Comparison of ENCODE assay signal across 17 mouse cellular contexts in the genomic region with DNA sequence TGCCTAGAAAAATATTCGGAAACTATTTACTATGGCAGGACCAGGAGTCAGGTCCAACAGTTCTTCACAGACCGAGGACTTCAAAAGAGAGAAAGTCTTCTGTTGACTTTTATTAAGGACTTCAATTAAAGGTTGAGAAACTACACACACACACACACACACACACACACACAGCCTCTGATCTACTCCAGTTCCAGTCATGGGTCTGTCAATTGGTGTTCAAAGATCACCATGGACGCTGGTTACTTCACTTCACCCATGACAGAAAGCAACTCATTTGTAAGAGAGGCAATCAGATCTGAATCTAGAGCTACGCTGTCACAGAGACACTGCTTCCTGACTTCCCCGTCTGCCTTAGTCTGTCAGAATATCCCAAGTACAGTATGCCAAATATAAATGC. TPM values are rescaled to one million over a fixed set of nuclear protein-coding genes. Genes with fewer than 3 reads are reported as not detected.
DNase-seq lines count a peak whose midpoint lies in the region; ATAC-seq and TF ChIP-seq lines count a peak whose summit lies in the region.
"Had no signal": no experiment of that assay in that cellular context is flagged by ENCODE, and none has a peak within 500 bp of the region (broad histone marks: within the 10 kb centered on the region; RNA-seq: fewer than 3 reads in every experiment).

No protein-coding gene starts in this region.

- no peaks in the 10 kb centered on the region for H3K27me3 ChIP-seq in forebrain, embryonic 15.5 days
- no peaks in the 10 kb centered on the region for H3K27me3 ChIP-seq in forebrain, embryonic 11.5 days (ENCODE audit: control insufficient read depth, insufficient read depth, low read length)
- H3K27me3 ChIP-seq in kidney, adult 2 months (replicated peaks; ENCODE audit: control insufficient read depth, insufficient read depth, low read length) = no peaks in the 10 kb centered on the region
- no peaks in the 10 kb centered on the region for H3K27me3 ChIP-seq in lung, embryonic 16.5 days (ENCODE audit: control insufficient read depth, insufficient read depth, low read depth, low read length)
- H3K27me3 ChIP-seq in midbrain, embryonic 10.5 days (ENCODE audit: low read depth, poor library complexity, severe bottlenecking) = peaks cover 26% of the 10 kb centered on the region
- H3K27me3 ChIP-seq: CH12.LX; embryonic facial prominence, embryonic 15.5 days; neural tube, embryonic 13.5 days had no signal

- WGBS in forebrain, embryonic 15.5 days = 56% methylated on average over 5 of the region's 5 CpGs
- 78% methylated on average over 5 of the region's 5 CpGs for WGBS in forebrain, embryonic 11.5 days
- 35% methylated on average over 5 of the region's 5 CpGs for WGBS in kidney, adult 2 months
- 35% methylated on average over 5 of the region's 5 CpGs for WGBS in lung, embryonic 16.5 days
- 85% methylated on average over 5 of the region's 5 CpGs for WGBS in midbrain, embryonic 10.5 days

- DNase-seq in forebrain, embryonic 11.5 days (ENCODE audit: low spot score) = no peak
- DNase-seq in kidney, adult 2 months = peak; percentile 50
- DNase-seq in kidney, adult 8-10 months = no peak
- DNase-seq in lung, adult 18-20 months = no peak
- no peak for DNase-seq in left cerebral cortex, postnatal 25 days (ENCODE audit: low spot score in 2 of 2)
- no peak for DNase-seq in midbrain, embryonic 10.5 days (ENCODE audit: low spot score)
- DNase-seq: cerebellum, adult 2 months; gastrocnemius, postnatal 36 days; right cerebral cortex, postnatal 4 days; thymus, postnatal 14 days had no signal

- TF ChIP-seq POLR2A in kidney, adult 2 months (IDR thresholded peaks at IDR 0.05; ENCODE audit: low read depth, low read length) = no peak

- no peak overlapping the region for H3K9ac ChIP-seq in forebrain, embryonic 15.5 days (replicated peaks)
- H3K9ac ChIP-seq in forebrain, embryonic 11.5 days (ENCODE audit: low read length) = no peak overlapping the region
- H3K9ac ChIP-seq in lung, embryonic 16.5 days (ENCODE audit: low read length) = no peak overlapping the region
- H3K9ac ChIP-seq: embryonic facial prominence, embryonic 15.5 days; neural tube, embryonic 13.5 days had no signal

- no peaks in the 10 kb centered on the region for H3K36me3 ChIP-seq in forebrain, embryonic 15.5 days
- no peaks in the 10 kb centered on the region for H3K36me3 ChIP-seq in forebrain, embryonic 11.5 days (ENCODE audit: control insufficient read depth, insufficient read depth, low read length)
- H3K36me3 ChIP-seq in kidney, adult 2 months (ENCODE audit: control insufficient read depth, insufficient read depth, low read length) = no peaks in the 10 kb centered on the region
- no peaks in the 10 kb centered on the region for H3K36me3 ChIP-seq in lung, embryonic 16.5 days (ENCODE audit: control insufficient read depth, insufficient read depth, low read length)
- peaks cover 13% of the 10 kb centered on the region for H3K36me3 ChIP-seq in midbrain, embryonic 10.5 days
- H3K36me3 ChIP-seq: embryonic facial prominence, embryonic 15.5 days had no signal

- intact Hi-C loops in left cerebral cortex, postnatal 25 days (cut with DNase I) = loop anchor here (5.0 kb wide), 1 partner anchor 50 kb away; no protein-coding TSS in a partner anchor

- H3K4me3 ChIP-seq in forebrain, embryonic 15.5 days = no peak overlapping the region
- H3K4me3 ChIP-seq in forebrain, embryonic 11.5 days (ENCODE audit: low read depth, low read length) = no peak overlapping the region
- H3K4me3 ChIP-seq in kidney, adult 2 months (ENCODE audit: insufficient read depth, low read depth, low read length) = 0 out of 2 replicates have a peak overlapping the region, but pooled peaks have one; percentile 7
- H3K4me3 ChIP-seq in lung, embryonic 16.5 days (ENCODE audit: low read length) = no peak overlapping the region
- no peak overlapping the region for H3K4me3 ChIP-seq in midbrain, embryonic 10.5 days
- H3K4me3 ChIP-seq: embryonic facial prominence, embryonic 15.5 days; hindbrain, embryonic 10.5 days; neural tube, embryonic 13.5 days had no signal

- H3K4me2 ChIP-seq in forebrain, embryonic 15.5 days (replicated peaks) = no peak overlapping the region
- no peak overlapping the region for H3K4me2 ChIP-seq in forebrain, embryonic 11.5 days (ENCODE audit: low read depth, low read length, severe bottlenecking)
- H3K4me2 ChIP-seq in lung, embryonic 16.5 days (ENCODE audit: low read depth, low read length) = no peak overlapping the region
- H3K4me2 ChIP-seq: embryonic facial prominence, embryonic 15.5 days; neural tube, embryonic 13.5 days had no signal

- H3K9me3 ChIP-seq in forebrain, embryonic 15.5 days = no peaks in the 10 kb centered on the region
- no peaks in the 10 kb centered on the region for H3K9me3 ChIP-seq in forebrain, embryonic 11.5 days (ENCODE audit: control insufficient read depth, low read length)
- no peaks in the 10 kb centered on the region for H3K9me3 ChIP-seq in lung, embryonic 16.5 days (ENCODE audit: control insufficient read depth, low read length)
- H3K9me3 ChIP-seq in midbrain, embryonic 10.5 days (replicated peaks) = 0 out of 2 replicates have a peak, but pooled peaks cover 3% of the 10 kb centered on the region
- H3K9me3 ChIP-seq: embryonic facial prominence, embryonic 15.5 days; hindbrain, embryonic 10.5 days; neural tube, embryonic 13.5 days had no signal

- H3K27ac ChIP-seq in forebrain, embryonic 15.5 days (replicated peaks) = 0 out of 2 replicates have a peak overlapping the region, but pooled peaks have one; percentile 2
- no peak overlapping the region for H3K27ac ChIP-seq in forebrain, embryonic 11.5 days (ENCODE audit: low read depth, low read length)
- H3K27ac ChIP-seq in kidney, adult 2 months (ENCODE audit: insufficient read depth, low read depth, low read length) = peak overlapping the region; percentile 13
- no peak overlapping the region for H3K27ac ChIP-seq in lung, embryonic 16.5 days (ENCODE audit: low read length)
- H3K27ac ChIP-seq in midbrain, embryonic 10.5 days (replicated peaks) = no peak overlapping the region
- H3K27ac ChIP-seq: embryonic facial prominence, embryonic 15.5 days; hindbrain, embryonic 10.5 days; neural tube, embryonic 13.5 days had no signal

- no peak for TF ChIP-seq CTCF in kidney, adult 2 months (conservative IDR thresholded peaks at IDR 0.05; ENCODE audit: insufficient read depth, insufficient read length, low read depth, low read length)

- peaks cover 65% of the 10 kb centered on the region for H3K4me1 ChIP-seq in forebrain, embryonic 15.5 days
- peaks cover 18% of the 10 kb centered on the region for H3K4me1 ChIP-seq in forebrain, embryonic 11.5 days (replicated peaks; ENCODE audit: control insufficient read depth, insufficient read depth, low read length)
- peaks cover 40% of the 10 kb centered on the region for H3K4me1 ChIP-seq in kidney, adult 2 months (ENCODE audit: control insufficient read depth, insufficient read depth, low read length)
- peaks cover 57% of the 10 kb centered on the region for H3K4me1 ChIP-seq in lung, embryonic 16.5 days (replicated peaks; ENCODE audit: control insufficient read depth, insufficient read depth, low read length)
- H3K4me1 ChIP-seq in midbrain, embryonic 10.5 days = peaks cover 76% of the 10 kb centered on the region

- ATAC-seq in forebrain, embryonic 15.5 days (replicated peaks) = no peak
- no peak for ATAC-seq in forebrain, embryonic 11.5 days (replicated peaks; ENCODE audit: low FRiP score)
- 0 out of 2 replicates have a peak, but pooled peaks have one; percentile 24 for ATAC-seq in lung, embryonic 16.5 days (ENCODE audit: low read depth)
- ATAC-seq: forebrain, embryonic 16.5 days had no signal

RNA-seq across cellular contexts. Expression of a gene that starts 33.1 kb away (rescaled TPM):
- 43.8 and 44.7 TPM in 2 replicates for polyA plus RNA-seq in forebrain, embryonic 15.5 days (2015; fragmentation: Nextera tagmentation; extraction: Ambion mirVana)
- polyA plus RNA-seq in forebrain, embryonic 11.5 days (2014; fragmentation: Nextera tagmentation; extraction: Ambion mirVana) = 41.8 and 42.5 TPM in 2 replicates
- polyA plus RNA-seq in kidney, adult 2 months (2012; rRNA removed) = 37.2 and 44.5 TPM in 2 replicates
- 16.4 and 18.3 TPM in 2 replicates for polyA plus RNA-seq in lung, embryonic 16.5 days (2015; fragmentation: Nextera tagmentation; extraction: Ambion mirVana)
- 100 to 1,000 TPM; 219 to 226 TPM for total RNA-seq in left cerebral cortex, postnatal 25 days (2021)
- 19.0 and 24.6 TPM in 2 replicates for polyA plus RNA-seq in midbrain, embryonic 10.5 days (2016; fragmentation: Nextera tagmentation; extraction: Ambion mirVana)

Comparison
In these comparisons a context has a peak if more than half of its experiments do, and no peak if none do; other contexts are left out.
1. H3K27ac ChIP-seq: peak in forebrain, embryonic 15.5 days (single experiment) and kidney, adult 2 months (single experiment); none in forebrain, embryonic 11.5 days (single experiment), lung, embryonic 16.5 days (single experiment) and midbrain, embryonic 10.5 days (single experiment).